Mouse (Mus musculus) intestine, embryonic 14.5 days (tissue): ENCODE measurements at regions not wholly inside any gene's neighbourhood (a gene's known extent, or its start where the extent isn't known, plus 50 kb on each side); places are given as distances from the start of the nearest gene placed in this dataset.

Experiments used
- ATAC-seq: fragments of 200-750 bp; cut with Nextera tagmentation; replicated peaks from 2 replicates; pipeline ENCODE4 v1.8.0; 2017; ENCODE audit warnings: low read depth, moderate number of reproducible peaks, moderate TSS enrichment, moderate library complexity; ENCODE audit not compliant: low FRiP score, low TSS enrichment
- DNase-seq: peaks from one replicate; pipeline ENCODE4 v3.0.0-alpha.2; 2018; ENCODE audit warnings: low spot score
- H3K27ac ChIP-seq: fragments of 300-500 bp; sonication (generic); 2 replicates; pipeline ENCODE4 v1.5.1; 2014; ENCODE audit warnings: low read depth, mild to moderate bottlenecking, control low read depth
- H3K27me3 ChIP-seq: fragments of 300-500 bp; sonication (generic); replicated peaks from 2 replicates; pipeline ENCODE4 v1.6.1; 2014; ENCODE audit warnings: low read length, control low read depth; ENCODE audit not compliant: control insufficient read depth, insufficient read depth
- H3K36me3 ChIP-seq: fragments of 300-500 bp; sonication (generic); 2 replicates; pipeline ENCODE4 v1.6.1; 2014; ENCODE audit warnings: low read length, control low read depth; ENCODE audit not compliant: control insufficient read depth, insufficient read depth
- H3K4me1 ChIP-seq: fragments of 300-500 bp; sonication (generic); replicated peaks from 2 replicates; pipeline ENCODE4 v1.6.1; 2014; ENCODE audit warnings: low read length, control low read depth, mixed read lengths; ENCODE audit not compliant: control insufficient read depth, insufficient read depth
- H3K4me2 ChIP-seq: fragments of 300-500 bp; sonication (generic); 2 replicates; pipeline ENCODE4 v1.6.1; 2014; ENCODE audit warnings: low read length
- H3K4me3 ChIP-seq: fragments of 300-500 bp; sonication (generic); 2 replicates; pipeline ENCODE4 v1.5.1; 2014; ENCODE audit warnings: low read depth, low read length, control low read depth, mixed read lengths
- H3K9ac ChIP-seq: fragments of 300-500 bp; sonication (generic); 2 replicates; pipeline ENCODE4 v1.6.1; 2014; ENCODE audit warnings: mild to moderate bottlenecking, low read length
- H3K9me3 ChIP-seq: fragments of 300-500 bp; sonication (generic); 2 replicates; pipeline ENCODE4 v1.6.1; 2016; ENCODE audit warnings: low read length, control low read depth; ENCODE audit not compliant: control insufficient read depth
- WGBS: fragments of 180-500 bp; shearing (Covaris S2); extraction: QIAGEN DNeasy Blood & Tissue Kit; methylation state at CpG from one replicate; pipeline ENCODE4 v1.1.7; 2014; 5-methylcytosine and 5-hydroxymethylcytosine counted together

- Histone ChIP-seq H3K27me3 (no peaks in the 10 kb centered on the region), H3K27ac (no peak overlapping the region), H3K9ac (no peak overlapping the region), H3K4me3 (no peak overlapping the region), H3K36me3 (no peaks in the 10 kb centered on the region), H3K9me3 (no peaks in the 10 kb centered on the region), H3K4me2 (no peak overlapping the region), H3K4me1 (peaks cover 11% of the 10 kb centered on the region; the same call in 1 of the 2 replicates)
- WGBS = 78% methylated on average over 5 of the region's 5 CpGs
- ATAC-seq = no peak
- DNase-seq = no peak
Observed at GRCm38 (mm10) chr2:75245662-75246061, 413.4 kb upstream of the Hnrnpa3 start.

GRCm38 (mm10) chr2:75246082-75246743 lies 412.8 kb upstream of the Hnrnpa3 start:
- H3K27me3 ChIP-seq = no peaks in the 10 kb centered on the region
- ATAC-seq = no peak
- no peak for DNase-seq
- WGBS = 50% methylated on average over 12 of the region's 12 CpGs
- H3K9me3 ChIP-seq = no peaks in the 10 kb centered on the region
- no peak overlapping the region for H3K27ac ChIP-seq
- no peak overlapping the region for H3K9ac ChIP-seq
- no peaks in the 10 kb centered on the region for H3K36me3 ChIP-seq
- peaks cover 11% of the 10 kb centered on the region; the same call in 1 of the 2 replicates for H3K4me1 ChIP-seq
- H3K4me3 ChIP-seq = no peak overlapping the region
- no peak overlapping the region for H3K4me2 ChIP-seq

- DNase-seq (no peak), ATAC-seq (no peak)
- Histone ChIP-seq H3K36me3 (no peaks in the 10 kb centered on the region), H3K4me3 (no peak overlapping the region), H3K27me3 (no peaks in the 10 kb centered on the region), H3K9ac (no peak overlapping the region), H3K27ac (no peak overlapping the region), H3K4me2 (no peak overlapping the region), H3K9me3 (no peaks in the 10 kb centered on the region), H3K4me1 (peaks cover 11% of the 10 kb centered on the region; the same call in 1 of the 2 replicates)
- 49% methylated on average over 5 of the region's 5 CpGs for WGBS
Observed at GRCm38 (mm10) chr2:75248251-75248650, 410.8 kb upstream of the Hnrnpa3 start.

- Histone ChIP-seq H3K9ac (no peak overlapping the region), H3K4me3 (no peak overlapping the region), H3K9me3 (no peaks in the 10 kb centered on the region), H3K27ac (no peak overlapping the region), H3K27me3 (no peaks in the 10 kb centered on the region), H3K4me1 (no peaks in the 10 kb centered on the region), H3K4me2 (no peak overlapping the region), H3K36me3 (no peaks in the 10 kb centered on the region)
- WGBS = 93% methylated on average over 1 of the region's 1 CpGs
- no peak for DNase-seq
- no peak for ATAC-seq
Observed at GRCm38 (mm10) chr2:75250507-75250906, 408.6 kb upstream of the Hnrnpa3 start.

DNA sequence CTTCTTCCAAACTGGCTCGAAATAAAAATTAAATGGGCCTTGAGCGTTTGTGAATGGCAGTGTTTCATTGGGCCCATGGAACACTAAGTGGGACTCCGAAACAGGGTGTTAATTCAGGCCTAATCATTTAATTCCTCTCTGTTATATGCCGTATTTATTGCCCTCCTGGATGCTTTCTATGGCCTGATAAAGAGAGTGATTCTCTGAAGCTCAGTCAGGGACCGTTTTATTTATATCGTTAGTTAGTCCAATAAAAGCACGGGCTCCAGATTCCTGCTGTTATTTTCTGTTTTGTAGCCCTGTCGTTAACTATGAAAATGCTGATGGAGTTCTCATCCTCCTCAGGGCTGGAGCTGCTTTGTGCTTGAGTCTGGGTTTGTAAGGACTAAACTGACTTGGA lies 406.2 kb upstream of the Hnrnpa3 start:
- Histone ChIP-seq H3K9ac (no peak overlapping the region), H3K4me3 (no peak overlapping the region)
- DNase-seq = no peak

GRCm38 (mm10) chr2:75265218-75265617 lies 393.8 kb upstream of the Hnrnpa3 start:
- Histone ChIP-seq H3K4me2 (no peak overlapping the region), H3K27me3 (no peaks in the 10 kb centered on the region), H3K9me3 (no peaks in the 10 kb centered on the region), H3K9ac (no peak overlapping the region), H3K27ac (no peak overlapping the region), H3K36me3 (no peaks in the 10 kb centered on the region), H3K4me1 (peaks cover 6% of the 10 kb centered on the region; the same call in 1 of the 2 replicates), H3K4me3 (no peak overlapping the region)
- 72% methylated on average over 7 of the region's 7 CpGs for WGBS
- no peak for ATAC-seq
- DNase-seq = no peak

More for the DNA sequence above, 406.2 kb upstream of the Hnrnpa3 start:
- no peaks in the 10 kb centered on the region for H3K4me1 ChIP-seq
- H3K36me3 ChIP-seq = no peaks in the 10 kb centered on the region
- WGBS = 81% methylated on average over 8 of the region's 8 CpGs
- no peaks in the 10 kb centered on the region for H3K9me3 ChIP-seq
- H3K4me2 ChIP-seq = no peak overlapping the region
- H3K27me3 ChIP-seq = no peaks in the 10 kb centered on the region
- no peak for ATAC-seq
- H3K27ac ChIP-seq = no peak overlapping the region

DNA sequence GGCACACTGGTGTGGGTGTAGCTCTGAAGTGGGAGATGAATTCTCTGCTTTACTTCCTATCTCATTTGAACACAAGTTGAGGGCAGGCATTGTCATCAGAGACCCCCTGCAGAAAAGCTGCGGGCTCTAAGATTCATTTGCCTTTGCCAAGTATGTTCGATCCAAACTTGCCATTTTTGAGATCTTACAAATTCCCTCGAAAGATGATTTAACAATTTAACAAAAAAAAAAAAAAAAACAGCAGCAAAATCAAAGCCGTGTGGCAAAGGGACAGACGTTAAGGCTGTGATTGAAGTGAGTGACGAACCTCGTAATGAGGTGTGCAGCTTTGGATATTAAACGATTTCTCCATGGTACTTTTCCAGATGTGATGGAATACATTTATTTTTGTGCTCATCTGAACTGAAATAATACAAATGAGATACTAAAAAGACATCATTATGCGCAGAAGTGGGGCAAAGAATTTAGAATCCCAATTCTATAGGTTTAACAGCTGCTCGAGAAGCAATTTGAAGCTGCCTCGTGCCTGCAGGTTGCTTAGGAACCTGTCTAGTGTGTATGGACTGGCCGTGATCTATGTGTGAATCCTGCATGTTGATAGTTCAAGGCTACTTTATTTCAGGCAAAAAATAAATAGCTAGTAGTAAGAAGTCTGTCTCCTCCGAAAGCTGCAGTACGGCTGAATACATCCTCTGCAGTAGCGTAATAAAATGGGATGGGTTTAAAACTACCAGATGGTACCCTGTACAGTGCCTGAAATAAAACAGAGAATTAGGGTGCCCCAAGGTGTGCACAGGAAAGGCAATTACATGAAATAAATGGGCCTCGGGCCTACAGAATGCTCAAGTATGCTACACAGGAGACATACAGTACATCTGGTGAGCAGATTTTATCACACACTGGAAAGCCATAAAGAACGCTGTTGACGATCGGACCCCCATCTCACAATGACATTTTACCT lies 393.0 kb upstream of the Hnrnpa3 start:
- Histone ChIP-seq H3K9me3 (no peaks in the 10 kb centered on the region), H3K4me1 (peaks cover 6% of the 10 kb centered on the region; the same call in 1 of the 2 replicates), H3K4me2 (no peak overlapping the region), H3K27me3 (no peaks in the 10 kb centered on the region), H3K27ac (no peak overlapping the region), H3K36me3 (no peaks in the 10 kb centered on the region), H3K9ac (no peak overlapping the region), H3K4me3 (no peak overlapping the region)
- WGBS = 79% methylated on average over 19 of the region's 19 CpGs
- DNase-seq (no peak), ATAC-seq (no peak)

- Histone ChIP-seq H3K9ac (no peak overlapping the region), H3K9me3 (no peaks in the 10 kb centered on the region), H3K36me3 (no peaks in the 10 kb centered on the region), H3K27ac (no peak overlapping the region), H3K4me2 (no peak overlapping the region), H3K4me1 (peaks cover 6% of the 10 kb centered on the region; the same call in 1 of the 2 replicates), H3K27me3 (no peaks in the 10 kb centered on the region), H3K4me3 (no peak overlapping the region)
- DNase-seq (no peak), ATAC-seq (no peak)
- 67% methylated on average over 3 of the region's 3 CpGs for WGBS
Observed at GRCm38 (mm10) chr2:75267949-75268348, 391.1 kb upstream of the Hnrnpa3 start.
